ENCODE assay signal across 21 mouse cellular contexts in genomic region chr8:48322655-48323265, GRCm38 (mm10).
DNase-seq lines count a peak whose midpoint lies in the region; ATAC-seq lines count a peak whose summit lies in the region.
"Had no signal": no experiment of that assay in that cellular context is flagged by ENCODE, and none has a peak within 500 bp of the region (broad histone marks: within the 10 kb centered on the region; RNA-seq: fewer than 3 reads in every experiment).

No protein-coding gene starts in this region.

- no peak overlapping the region for H3K9ac ChIP-seq in forebrain, embryonic 11.5 days (ENCODE audit: low read length)
- H3K9ac ChIP-seq in hindbrain, embryonic 13.5 days = no peak overlapping the region
- no peak overlapping the region for H3K9ac ChIP-seq in forebrain, embryonic 15.5 days (replicated peaks)
- H3K9ac ChIP-seq: embryonic facial prominence, embryonic 13.5 days; heart, embryonic 13.5 days; intestine, embryonic 15.5 days had no signal

- no peaks in the 10 kb centered on the region for H3K9me3 ChIP-seq in forebrain, embryonic 11.5 days (ENCODE audit: control insufficient read depth, low read length)
- H3K9me3 ChIP-seq in forebrain, embryonic 10.5 days = no peaks in the 10 kb centered on the region
- H3K9me3 ChIP-seq in hindbrain, embryonic 13.5 days = no peaks in the 10 kb centered on the region
- H3K9me3 ChIP-seq in hindbrain, embryonic 10.5 days = no peaks in the 10 kb centered on the region
- H3K9me3 ChIP-seq in forebrain, embryonic 15.5 days = no peaks in the 10 kb centered on the region
- H3K9me3 ChIP-seq: embryonic facial prominence, embryonic 13.5 days; heart, embryonic 13.5 days; intestine, embryonic 15.5 days had no signal

- no peaks in the 10 kb centered on the region for H3K36me3 ChIP-seq in forebrain, embryonic 11.5 days (ENCODE audit: control insufficient read depth, insufficient read depth, low read length)
- H3K36me3 ChIP-seq in forebrain, embryonic 10.5 days (replicated peaks) = peaks cover 25% of the 10 kb centered on the region
- H3K36me3 ChIP-seq in hindbrain, embryonic 13.5 days = 0 out of 2 replicates have a peak, but pooled peaks cover 1% of the 10 kb centered on the region
- peaks cover 16% of the 10 kb centered on the region; the same call in 1 of the 2 replicates for H3K36me3 ChIP-seq in hindbrain, embryonic 10.5 days
- no peaks in the 10 kb centered on the region for H3K36me3 ChIP-seq in forebrain, embryonic 15.5 days
- H3K36me3 ChIP-seq: G1E; heart, embryonic 13.5 days; intestine, embryonic 15.5 days had no signal

- H3K4me2 ChIP-seq in forebrain, embryonic 11.5 days (ENCODE audit: low read depth, low read length, severe bottlenecking) = no peak overlapping the region
- no peak overlapping the region for H3K4me2 ChIP-seq in hindbrain, embryonic 13.5 days
- no peak overlapping the region for H3K4me2 ChIP-seq in forebrain, embryonic 15.5 days (replicated peaks)
- H3K4me2 ChIP-seq: embryonic facial prominence, embryonic 13.5 days; heart, embryonic 13.5 days; intestine, embryonic 15.5 days had no signal

- no peak overlapping the region; the same call in 1 of the 2 replicates for H3K27ac ChIP-seq in forebrain, embryonic 11.5 days (ENCODE audit: low read depth, low read length)
- no peak overlapping the region for H3K27ac ChIP-seq in forebrain, embryonic 10.5 days
- peak overlapping the region; percentile 58; the same call in 1 of the 2 replicates for H3K27ac ChIP-seq in hindbrain, embryonic 13.5 days
- no peak overlapping the region for H3K27ac ChIP-seq in hindbrain, embryonic 10.5 days
- H3K27ac ChIP-seq in forebrain, embryonic 15.5 days (replicated peaks) = peak overlapping the region; percentile 78
- H3K27ac ChIP-seq: embryonic facial prominence, embryonic 13.5 days; heart, embryonic 13.5 days; intestine, embryonic 15.5 days had no signal

- H3K27me3 ChIP-seq in forebrain, embryonic 11.5 days (ENCODE audit: control insufficient read depth, insufficient read depth, low read length) = no peaks in the 10 kb centered on the region
- no peaks in the 10 kb centered on the region for H3K27me3 ChIP-seq in forebrain, embryonic 10.5 days (ENCODE audit: poor library complexity, severe bottlenecking)
- H3K27me3 ChIP-seq in hindbrain, embryonic 13.5 days = no peaks in the 10 kb centered on the region
- H3K27me3 ChIP-seq in hindbrain, embryonic 10.5 days (ENCODE audit: insufficient read depth, poor library complexity, severe bottlenecking) = no peaks in the 10 kb centered on the region
- no peaks in the 10 kb centered on the region for H3K27me3 ChIP-seq in forebrain, embryonic 15.5 days
- H3K27me3 ChIP-seq: embryonic facial prominence, embryonic 13.5 days; heart, embryonic 13.5 days; intestine, embryonic 15.5 days had no signal

- ATAC-seq in forebrain, embryonic 11.5 days (replicated peaks; ENCODE audit: low FRiP score) = 0 out of 2 replicates have a peak, but pooled peaks have one; percentile 44
- ATAC-seq in hindbrain, embryonic 13.5 days (ENCODE audit: low FRiP score) = 0 out of 2 replicates have a peak, but pooled peaks have one; percentile 32
- peak; percentile 80 for ATAC-seq in forebrain, embryonic 15.5 days (replicated peaks)
- ATAC-seq: CD4-positive, CD25-positive, alpha-beta regulatory T cell, adult 4 months; intestine, embryonic 15.5 days had no signal

- no peaks in the 10 kb centered on the region; the same call in 1 of the 2 replicates for H3K4me1 ChIP-seq in forebrain, embryonic 11.5 days (replicated peaks; ENCODE audit: control insufficient read depth, insufficient read depth, low read length)
- H3K4me1 ChIP-seq in forebrain, embryonic 10.5 days = no peaks in the 10 kb centered on the region
- peaks cover 19% of the 10 kb centered on the region; the same call in 1 of the 2 replicates for H3K4me1 ChIP-seq in hindbrain, embryonic 13.5 days (replicated peaks)
- H3K4me1 ChIP-seq in hindbrain, embryonic 10.5 days (replicated peaks) = no peaks in the 10 kb centered on the region
- H3K4me1 ChIP-seq in forebrain, embryonic 15.5 days = peaks cover 18% of the 10 kb centered on the region
- H3K4me1 ChIP-seq: embryonic facial prominence, embryonic 13.5 days; heart, embryonic 13.5 days; intestine, embryonic 15.5 days had no signal

- WGBS in forebrain, embryonic 11.5 days = 79% methylated on average over 11 of the region's 11 CpGs
- WGBS in forebrain, embryonic 10.5 days = 92% methylated on average over 11 of the region's 11 CpGs
- 59% methylated on average over 11 of the region's 11 CpGs for WGBS in hindbrain, embryonic 13.5 days
- 88% methylated on average over 11 of the region's 11 CpGs for WGBS in hindbrain, embryonic 10.5 days
- WGBS in forebrain, embryonic 15.5 days = 39% methylated on average over 11 of the region's 11 CpGs

- DNase-seq in forebrain, embryonic 11.5 days (ENCODE audit: low spot score) = no peak
- no peak for DNase-seq in forebrain, embryonic 10.5 days (ENCODE audit: extremely low spot score, low spot score)
- no peak for DNase-seq in hindbrain, embryonic 10.5 days (ENCODE audit: low spot score)
- no peak for DNase-seq in adipocyte (ENCODE audit: low spot score)
- no peak for DNase-seq in lung, adult 18-20 months
- DNase-seq: adrenal gland, postnatal 10 days; B cell, adult 2 months; cerebellum, adult 11-12 months; cerebellum, adult 9-10 months; cerebellum, postnatal 25 days; gastrocnemius, postnatal 36 days; heart, adult 11 months; heart, postnatal 36 days; kidney, adult 18-20 months had no signal

- no peak overlapping the region for H3K4me3 ChIP-seq in forebrain, embryonic 11.5 days (ENCODE audit: low read depth, low read length)
- H3K4me3 ChIP-seq in forebrain, embryonic 10.5 days = no peak overlapping the region
- H3K4me3 ChIP-seq in hindbrain, embryonic 13.5 days = no peak overlapping the region
- no peak overlapping the region for H3K4me3 ChIP-seq in hindbrain, embryonic 10.5 days
- H3K4me3 ChIP-seq in forebrain, embryonic 15.5 days = no peak overlapping the region
- H3K4me3 ChIP-seq: embryonic facial prominence, embryonic 13.5 days; heart, embryonic 13.5 days; intestine, embryonic 15.5 days had no signal

Comparison
In these comparisons a context has a peak if more than half of its experiments do, and no peak if none do; other contexts are left out.
1. H3K27ac ChIP-seq: peak in hindbrain, embryonic 13.5 days (single experiment) and forebrain, embryonic 15.5 days (single experiment); none in forebrain, embryonic 11.5 days (single experiment), forebrain, embryonic 10.5 days (single experiment) and hindbrain, embryonic 10.5 days (single experiment).
2. Peak in every context shown above with its lines, with median percentiles within 50 percentile points of each other: ATAC-seq.